Mouse (Mus musculus) kidney, embryonic 16.5 days (tissue): ENCODE data around the gene Vmn1r191. TPM values are rescaled to one million over a fixed set of nuclear protein-coding genes. Genes with fewer than 3 reads are reported as not detected.

Experiments
- microRNA-seq: library from miRNA; unstranded; fragments of <30 nt; microRNA quantifications from one replicate; pipeline ENCODE4, GENCODE M21; 2016
- polyA plus RNA-seq: library from polyadenylated mRNA; unstranded; fragments of >200 nt; fragmentation: Nextera tagmentation; extraction: Ambion mirVana; gene quantifications from 2 replicates; pipeline ENCODE4 v1.2.1, GENCODE M21; 2015

Gene Vmn1r191
- polyA plus RNA-seq, 1 experiment from 2014 or later: not detected

Small RNA genes lying within 50 kb of the gene (microRNA-seq; reads per million reads assigned to microRNA genes)
- not detected for gene Gm23282
- not detected for gene Gm25084

Other genes starting within 250 kb of the Vmn1r191 start
- 11.6 and 13.7 TPM in 2 replicates for gene Zfp184, start 238.9 kb downstream of the Vmn1r191 start, polyA plus RNA-seq
- 0.15 and 0.26 TPM in 2 replicates for gene Pom121l2, start 202.8 kb downstream of the Vmn1r191 start, polyA plus RNA-seq
- 0.32 and 0.97 TPM in 2 replicates for gene Prss16, start 174.2 kb downstream of the Vmn1r191 start, polyA plus RNA-seq
- 7.8 and 9.2 TPM in 2 replicates for gene Hist1h2ah, start 148.4 kb downstream of the Vmn1r191 start, polyA plus RNA-seq
- gene Hist1h2bk, start 148.1 kb downstream of the Vmn1r191 start, polyA plus RNA-seq: 3.8 and 8.2 TPM in 2 replicates
- 29.5 and 30.5 TPM in 2 replicates for gene Hist1h4i, start 142.6 kb downstream of the Vmn1r191 start, polyA plus RNA-seq
- 49.8 and 53.1 TPM in 2 replicates for gene Hist1h2ag, start 141.0 kb downstream of the Vmn1r191 start, polyA plus RNA-seq
- 20.2 and 21.5 TPM in 2 replicates for gene Hist1h2bj, start 140.8 kb downstream of the Vmn1r191 start, polyA plus RNA-seq
- gene Vmn1r188, start 99.5 kb downstream of the Vmn1r191 start, polyA plus RNA-seq: not detected in 2 replicates
- gene Vmn1r189, start 78.1 kb downstream of the Vmn1r191 start, polyA plus RNA-seq: not detected in 2 replicates
- not detected in 2 replicates for gene Vmn1r192, start 7.2 kb upstream of the Vmn1r191 start, polyA plus RNA-seq
- gene Vmn1r193, start 39.2 kb upstream of the Vmn1r191 start, polyA plus RNA-seq: not detected in 2 replicates
- not detected in 2 replicates for gene Vmn1r194, start 60.2 kb upstream of the Vmn1r191 start, polyA plus RNA-seq
- not detected in 2 replicates for gene Vmn1r195, start 86.6 kb upstream of the Vmn1r191 start, polyA plus RNA-seq
- not detected in 2 replicates for gene Vmn1r196, start 106.0 kb upstream of the Vmn1r191 start, polyA plus RNA-seq
- gene Vmn1r197, start 140.6 kb upstream of the Vmn1r191 start, polyA plus RNA-seq: not detected in 2 replicates
- gene Vmn1r198, start 166.4 kb upstream of the Vmn1r191 start, polyA plus RNA-seq: not detected in 2 replicates
- not detected in 2 replicates for gene Vmn1r199, start 195.8 kb upstream of the Vmn1r191 start, polyA plus RNA-seq
- not detected in 2 replicates for gene Vmn1r200, start 206.4 kb upstream of the Vmn1r191 start, polyA plus RNA-seq